Mouse (Mus musculus): ENCODE measurements around the gene Ubqln2.

Ubqln2 gene

DNA sequence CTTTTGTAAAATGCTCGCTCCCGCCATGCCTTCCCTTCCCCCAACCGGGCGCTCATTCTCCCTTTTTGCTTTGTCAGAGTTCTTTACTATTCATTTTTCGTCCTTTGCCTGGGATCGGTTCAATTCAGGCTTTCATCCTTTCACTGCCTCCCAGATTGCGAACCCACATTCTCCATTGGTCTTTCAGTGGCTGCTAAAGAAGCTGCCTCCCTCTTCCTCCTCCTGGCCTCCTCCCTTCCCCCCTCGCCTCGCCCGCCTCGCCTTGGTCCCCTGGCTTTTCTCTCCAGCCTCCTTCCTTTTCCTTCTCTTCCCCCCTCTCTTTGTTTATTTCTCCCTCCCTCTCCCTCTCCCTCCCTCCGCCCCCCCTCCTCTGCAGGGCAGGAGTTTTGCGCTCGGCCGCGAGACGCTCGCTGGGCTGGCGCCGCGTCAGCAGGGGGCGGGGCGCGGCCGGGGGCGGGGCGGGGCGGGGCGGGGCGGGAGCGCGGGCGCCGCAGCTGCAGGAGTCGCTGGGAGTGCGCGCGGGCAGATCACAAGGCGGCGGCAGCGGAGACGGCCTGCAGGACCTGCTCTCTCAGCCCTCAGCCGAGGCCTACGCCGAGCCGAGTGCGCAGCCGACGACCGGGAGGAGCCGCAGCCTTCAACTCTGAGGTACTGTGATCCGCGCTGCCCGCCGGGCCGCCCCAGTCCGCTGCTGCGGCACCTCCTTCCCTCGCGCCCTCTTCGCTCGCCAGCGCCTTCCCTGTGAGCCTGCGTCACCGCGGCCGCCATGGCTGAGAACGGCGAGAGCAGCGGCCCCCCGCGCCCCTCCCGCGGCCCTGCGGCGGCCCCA lies at the start of gene Ubqln2:
Gene Ubqln2, plus strand, starts transcription at position 540 of the 829 bp plus-strand sequence.
- DNase-seq = peak; percentile 86

DNA sequence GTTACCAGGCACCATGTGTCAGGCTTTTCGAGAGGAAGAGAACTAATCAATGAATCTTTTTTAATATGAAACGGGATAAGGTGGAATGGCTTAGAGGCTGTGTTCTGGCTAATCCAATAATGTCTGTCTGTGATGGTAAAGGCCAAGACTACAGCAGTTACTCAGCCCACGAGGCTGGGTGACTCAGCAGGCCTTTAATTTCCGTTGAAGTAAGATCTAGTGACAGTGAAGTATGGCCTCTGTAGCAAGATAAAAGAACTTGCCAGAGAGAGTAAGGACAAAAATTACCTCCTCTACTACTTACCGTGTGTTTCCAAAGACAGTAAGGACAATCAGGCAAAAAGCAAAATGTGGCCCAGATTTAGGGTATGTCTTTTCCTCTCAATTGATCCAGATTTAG lies 46.1 kb upstream of the Ubqln2 start:
- DNase-seq = no peak

DNA sequence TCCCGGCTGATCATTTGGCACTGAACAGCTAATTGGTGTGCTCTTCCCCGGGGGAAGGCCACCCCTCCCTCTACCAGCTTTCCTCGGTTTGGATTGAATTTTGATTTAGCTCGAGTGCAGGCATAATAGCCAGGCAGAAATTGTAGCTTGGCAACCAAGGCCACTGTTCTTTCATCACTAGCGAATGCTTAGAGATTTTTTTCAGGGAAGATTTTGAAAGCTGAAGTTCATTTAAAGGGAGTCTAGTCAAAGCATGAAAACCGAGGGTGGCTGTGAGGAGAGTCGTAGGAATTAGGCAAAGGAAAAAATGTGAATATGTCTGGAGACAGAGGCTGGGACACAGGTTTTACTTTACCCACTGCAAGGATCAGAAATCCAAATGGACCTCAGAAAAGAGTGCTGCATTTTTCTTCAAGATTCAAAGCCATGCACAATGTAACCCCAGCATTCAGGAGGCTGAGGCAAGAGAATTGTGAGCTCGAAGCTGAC lies 21.2 kb upstream of the Ubqln2 start:
- peak; percentile 9 for DNase-seq

- no peak for DNase-seq
Measured at GRCm38 (mm10) chrX:153492326-153492725, 5.7 kb upstream of the Ubqln2 start.

GRCm38 (mm10) chrX:153498665-153499293 lies 752 bp downstream of the Ubqln2 start:
- peak; percentile 34 for DNase-seq

DNA sequence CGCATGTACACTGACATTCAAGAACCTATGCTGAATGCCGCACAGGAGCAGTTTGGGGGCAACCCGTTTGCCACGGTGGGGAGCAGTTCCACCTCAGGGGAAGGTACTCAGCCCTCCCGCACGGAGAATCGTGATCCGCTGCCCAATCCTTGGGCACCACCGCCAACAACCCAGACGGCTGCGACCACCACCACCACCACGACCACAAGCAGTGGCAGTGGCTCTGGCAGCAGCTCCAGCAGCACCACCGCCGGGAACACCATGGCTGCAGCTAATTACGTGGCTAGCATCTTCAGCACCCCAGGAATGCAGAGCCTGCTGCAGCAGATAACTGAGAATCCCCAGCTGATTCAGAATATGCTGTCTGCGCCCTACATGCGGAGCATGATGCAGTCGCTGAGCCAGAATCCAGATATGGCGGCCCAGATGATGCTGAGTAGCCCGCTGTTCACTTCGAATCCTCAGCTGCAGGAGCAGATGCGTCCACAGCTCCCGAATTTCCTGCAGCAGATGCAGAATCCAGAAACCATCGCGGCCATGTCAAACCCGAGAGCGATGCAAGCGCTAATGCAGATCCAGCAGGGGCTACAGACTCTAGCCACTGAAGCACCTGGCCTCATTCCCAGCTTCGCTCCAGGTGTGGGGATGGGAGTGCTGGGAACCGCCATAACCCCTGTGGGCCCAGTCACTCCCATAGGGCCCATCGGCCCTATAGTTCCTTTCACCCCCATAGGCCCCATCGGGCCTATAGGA lies 1.4 kb downstream of the Ubqln2 start:
- peak; percentile 16 for DNase-seq

GRCm38 (mm10) chrX:153500047-153500345 lies 2.0 kb downstream of the Ubqln2 start:
- peak; percentile 14 for DNase-seq

DNA sequence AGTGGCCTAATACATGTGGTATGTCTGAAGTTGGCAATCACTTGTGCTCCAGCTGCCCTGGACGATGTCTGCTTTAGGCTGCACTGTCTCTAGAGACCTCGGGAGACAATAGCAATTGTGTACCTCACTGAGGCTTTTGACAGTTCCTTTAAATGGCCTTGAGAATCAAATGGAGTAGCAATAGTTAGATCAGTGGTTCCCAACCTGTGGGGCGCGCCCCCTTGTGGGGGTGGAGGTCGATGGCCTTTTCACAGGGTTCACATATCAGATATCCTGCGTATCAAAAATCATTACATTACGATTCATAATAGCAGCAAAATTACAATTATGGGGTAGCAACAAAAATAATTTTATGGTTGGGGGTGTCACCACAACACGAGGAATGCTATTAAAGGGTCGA lies 7.9 kb downstream of the Ubqln2 start:
- peak; percentile 36 for DNase-seq

DNA sequence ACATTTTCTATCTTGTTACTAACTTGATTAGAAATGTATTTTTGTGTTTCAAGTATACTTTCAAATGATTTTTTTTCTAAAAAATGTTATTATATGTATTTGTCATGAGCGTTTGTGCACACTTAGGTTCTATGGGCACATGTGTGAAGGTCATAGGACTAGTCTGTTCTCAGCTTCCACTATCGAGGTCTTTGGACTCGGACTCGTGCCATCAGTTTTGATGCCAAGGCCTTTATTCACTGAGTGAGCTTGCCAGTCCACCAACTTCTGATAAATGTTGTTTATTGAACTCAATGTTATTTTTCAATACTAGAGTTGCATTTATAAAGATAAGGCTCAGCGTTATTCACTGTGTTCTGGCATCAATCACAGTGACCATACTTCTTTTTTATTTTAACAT lies 17.5 kb downstream of the Ubqln2 start:
- DNase-seq = no peak

DNA sequence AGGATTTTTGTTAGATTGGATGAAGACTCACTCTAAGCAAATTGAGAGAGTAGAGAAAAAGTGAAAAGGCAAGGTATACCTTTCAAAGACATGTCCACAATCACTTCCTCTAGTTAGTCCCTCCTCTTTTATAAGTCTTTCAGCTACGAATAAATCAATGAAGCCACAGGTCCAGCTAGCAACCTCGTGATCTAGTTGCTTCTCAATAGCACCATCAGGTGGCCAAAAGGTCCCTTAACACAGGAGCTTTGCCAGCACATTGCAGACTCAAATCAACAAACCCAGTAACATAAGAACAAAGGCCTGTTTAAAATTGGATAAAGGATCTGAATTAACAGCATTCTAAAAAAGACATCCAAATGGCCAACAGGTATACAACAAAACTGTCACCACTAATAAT lies 30.4 kb downstream of the Ubqln2 start:
- DNase-seq = peak; percentile 53

All from embryo, embryonic 11 days (tissue).